19 mouse cellular contexts compared by ENCODE assay signal in the genomic region with DNA sequence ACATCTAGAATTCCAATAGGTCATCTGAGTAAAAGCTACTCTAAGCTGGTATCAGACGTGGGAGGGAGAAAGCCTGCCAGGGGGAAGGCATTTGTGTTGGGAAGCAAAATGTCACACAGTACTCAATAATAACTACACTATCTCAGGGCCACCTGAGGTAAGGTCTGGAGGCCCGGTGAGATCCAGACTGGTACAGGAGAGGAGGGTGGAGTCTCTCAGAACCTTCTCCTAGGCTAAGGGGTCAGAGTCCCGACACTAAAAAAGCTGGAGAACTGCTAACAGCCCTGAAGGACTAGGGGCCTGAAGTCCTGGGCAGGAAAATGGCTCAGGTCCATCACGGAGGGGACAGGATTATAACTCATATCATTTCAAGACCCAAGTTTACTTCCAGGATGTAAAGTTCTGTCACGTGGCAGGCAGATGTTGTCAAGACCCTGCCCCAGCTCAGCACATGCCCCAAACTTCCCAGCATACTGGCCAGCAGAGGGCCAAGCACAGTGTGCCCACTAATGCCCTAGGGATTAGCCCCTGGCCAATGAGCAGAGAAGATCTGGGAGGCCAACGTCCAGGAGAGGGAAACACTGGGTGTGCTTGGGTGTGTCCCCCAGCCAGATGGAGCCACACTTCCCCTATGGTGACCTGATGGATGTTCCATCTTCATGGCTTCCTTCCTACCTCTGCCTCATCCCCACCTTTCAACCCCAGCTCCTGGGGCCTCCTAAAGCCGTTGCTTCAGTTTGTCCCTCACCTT. TPM values are rescaled to one million over a fixed set of nuclear protein-coding genes. Genes with fewer than 3 reads are reported as not detected.
A peak's percentile ranks its signal among the peaks of the same experiment; 100 is the strongest.
DNase-seq lines count a peak whose midpoint lies in the region; ATAC-seq and TF ChIP-seq lines count a peak whose summit lies in the region.
"Had no signal": no experiment of that assay in that cellular context is flagged by ENCODE, and none has a peak within 500 bp of the region (broad histone marks: within the 10 kb centered on the region; RNA-seq: fewer than 3 reads in every experiment).

No protein-coding gene starts in this region.

- 88% methylated on average over 7 of the region's 7 CpGs for WGBS in olfactory bulb, adult 2 months

- DNase-seq in left cerebral cortex, adult 2 months (ENCODE audit: extremely low spot score in 1 of 2, low spot score in 2 of 2), result no peak
- no peak for DNase-seq in left cerebral cortex, postnatal 4 days
- peak; percentile 55 for DNase-seq in liver
- DNase-seq in spleen, postnatal 10 days (ENCODE audit: low spot score in 2 of 2), result no peak
- no peak for DNase-seq in adrenal gland, postnatal 14 days
- DNase-seq: cerebellum, adult 11 months; gastrocnemius, postnatal 10 days; kidney, postnatal 4 days; layer of hippocampus, postnatal 36 days; retina, postnatal 1 day; thymus, postnatal 36 days had no signal

- intact Hi-C loops in left cerebral cortex, adult 2 months (cut with DNase I), result loop anchor here (5.0 kb wide), 1 partner anchor 55 kb away; no protein-coding TSS in a partner anchor
- intact Hi-C loops in left cerebral cortex, postnatal 4 days (cut with DNase I), result no loop called here

- H3K9me3 ChIP-seq in erythroblast, embryonic 14.5 days (ENCODE audit: control insufficient read depth, low read length), result no peaks in the 10 kb centered on the region
- H3K9me3 ChIP-seq: forebrain, embryonic 13.5 days; heart, embryonic 13.5 days; limb, embryonic 12.5 days; neural tube, embryonic 15.5 days had no signal

- peak overlapping the region; percentile 51 for H3K4me3 ChIP-seq in erythroblast, embryonic 14.5 days (replicated peaks)
- H3K4me3 ChIP-seq in left cerebral cortex, adult 2 months, result no peak overlapping the region
- no peak overlapping the region for H3K4me3 ChIP-seq in olfactory bulb, adult 2 months (ENCODE audit: insufficient read depth, low read depth, low read length)
- H3K4me3 ChIP-seq: forebrain, embryonic 13.5 days; heart, embryonic 13.5 days; limb, embryonic 12.5 days; neural tube, embryonic 15.5 days had no signal

- H3K27me3 ChIP-seq in erythroblast, embryonic 14.5 days (ENCODE audit: control insufficient read depth), result no peaks in the 10 kb centered on the region
- H3K27me3 ChIP-seq: forebrain, embryonic 13.5 days; heart, embryonic 13.5 days; limb, embryonic 12.5 days had no signal

- no peak for TF ChIP-seq CTCF in left cerebral cortex, adult 2 months (IDR thresholded peaks at IDR 0.05)
- TF ChIP-seq CTCF in olfactory bulb, adult 2 months (IDR thresholded peaks at IDR 0.05; ENCODE audit: insufficient read depth, low read depth, low read length), result no peak

- peaks cover 83% of the 10 kb centered on the region for H3K4me1 ChIP-seq in erythroblast, embryonic 14.5 days (ENCODE audit: control insufficient read depth)
- peaks cover 24% of the 10 kb centered on the region for H3K4me1 ChIP-seq in olfactory bulb, adult 2 months (ENCODE audit: control insufficient read depth, insufficient read depth, low read length)

- H3K27ac ChIP-seq in left cerebral cortex, adult 2 months, result peak overlapping the region; percentile 97
- H3K27ac ChIP-seq in olfactory bulb, adult 2 months (ENCODE audit: insufficient read depth, low read depth, low read length), result peak overlapping the region; percentile 81; the same call in 1 of the 2 replicates
- H3K27ac ChIP-seq: forebrain, embryonic 13.5 days; heart, embryonic 13.5 days; neural tube, embryonic 15.5 days had no signal

- H3K36me3 ChIP-seq in erythroblast, embryonic 14.5 days (ENCODE audit: control insufficient read depth), result no peaks in the 10 kb centered on the region
- H3K36me3 ChIP-seq: heart, embryonic 13.5 days; limb, embryonic 12.5 days; neural tube, embryonic 15.5 days had no signal

- no peak for ATAC-seq in erythroblast, adult 5-6 weeks (replicated peaks; ENCODE audit: low FRiP score, poor library complexity, severe bottlenecking)
- ATAC-seq: forebrain, embryonic 13.5 days; lung, postnatal 0 days had no signal

- TF ChIP-seq POLR2A in olfactory bulb, adult 2 months (IDR thresholded peaks at IDR 0.05; ENCODE audit: insufficient read depth, low read depth, low read length), result no peak

RNA-seq across cellular contexts. Expression of gene Smad3, which starts 24.1 kb away (rescaled TPM):
- polyA plus RNA-seq in erythroblast, embryonic 14.5 days (2012), result 0.06 and 0.24 TPM in 2 replicates
- 3.5 and 14.6 TPM in 2 replicates for total RNA-seq in erythroblast, adult 5-6 weeks (2015; ENCODE audit: low replicate concordance)
- total RNA-seq in erythroblast, adult 5-6 weeks (2017; ENCODE audit: low replicate concordance), result 2.7 and 2.8 TPM in 2 replicates
- 10 to 100 TPM; 60.0 to 69.0 TPM for total RNA-seq in left cerebral cortex, adult 2 months (2021)
- 10 to 100 TPM; 16.0 to 20.4 TPM for total RNA-seq in left cerebral cortex, postnatal 4 days (2021)
- polyA plus RNA-seq in olfactory bulb, adult 2 months (2012; ENCODE audit: insufficient read depth, insufficient read length, low replicate concordance, missing spikeins), result not detected in 2 replicates
- total RNA-seq in adrenal gland, postnatal 14 days (2021), result 26.5 and 32.9 TPM in 2 replicates
